Mouse (Mus musculus) megakaryocyte-erythroid progenitor cell, adult 5-6 weeks (primary cell): ENCODE results near the gene Anxa7. TPM values are rescaled to one million over a fixed set of nuclear protein-coding genes. Genes with fewer than 3 reads are reported as not detected.
A peak's percentile ranks its signal among the peaks of the same experiment; 100 is the strongest.

Source experiments
- ATAC-seq: replicated peaks from 2 replicates; pipeline ENCODE4 v1.8.0; 2016; ENCODE audit warnings: mild to moderate bottlenecking, inconsistent platforms; ENCODE audit not compliant: severe bottlenecking, poor library complexity, low FRiP score, low TSS enrichment
- total RNA-seq, 2 experiments: library from RNA; stranded (forward) in 1 of 2; stranded (reverse) in 1 of 2; fragments of 200-1000, 215-1000 nt in 1 of 2; fragments of >200 nt in 1 of 2; fragmentation: Nextera tagmentation in 1 of 2; gene quantifications; 2 replicates each; pipeline ENCODE4 v1.2.3; 2014 to 2017

Gene Anxa7
- total RNA-seq, 2 experiments from 2014 or later: 72.3 to 89.1 TPM

- no peak for ATAC-seq
These were observed 37.7 kb downstream of the Anxa7 start for GRCm38 (mm10) chr14:20442252-20442651.

- ATAC-seq: no peak
These were observed 43.0 kb downstream of the Anxa7 start for GRCm38 (mm10) chr14:20436976-20437375.

DNA sequence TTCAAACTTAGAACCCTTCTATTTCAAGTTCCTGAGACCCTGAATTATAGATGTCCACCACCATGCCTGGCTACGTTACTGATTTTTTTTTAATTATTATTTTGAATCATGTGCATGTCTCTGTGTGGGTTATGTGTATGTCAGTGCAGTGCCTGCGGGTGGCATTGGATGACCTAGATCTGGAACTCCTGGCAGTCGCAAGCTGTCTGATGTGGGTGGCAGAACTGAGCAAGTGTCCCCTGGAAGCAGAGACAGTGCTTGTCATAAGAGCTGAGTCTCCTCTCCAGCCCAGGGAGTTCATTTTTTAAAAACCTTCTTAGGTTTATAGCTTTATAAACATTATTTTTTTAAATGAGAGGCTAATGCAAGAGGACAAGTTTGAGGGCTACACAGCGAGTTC, 47.5 kb downstream of the Anxa7 start:
- no peak for ATAC-seq

- no peak for ATAC-seq
These were observed 48.2 kb downstream of the Anxa7 start for GRCm38 (mm10) chr14:20431726-20432125.

DNA sequence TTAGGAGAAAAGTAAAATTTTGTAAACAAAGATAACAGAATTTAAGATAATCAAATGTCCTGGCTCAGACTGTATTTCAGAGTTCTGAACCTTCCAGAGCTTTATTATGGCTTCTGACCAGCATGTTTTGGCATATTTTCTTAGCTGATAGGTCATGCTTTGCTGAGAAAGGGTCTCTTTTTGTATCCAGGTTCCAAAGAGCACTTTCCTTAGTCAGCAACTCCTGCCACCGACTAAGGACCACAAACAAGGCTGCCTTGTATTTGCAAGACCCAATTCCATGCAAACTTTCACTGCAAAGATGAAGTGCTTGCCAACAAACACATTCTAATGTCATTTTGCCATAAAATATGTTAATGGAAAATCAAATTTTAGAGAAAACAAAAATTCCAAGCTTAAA, 50.1 kb downstream of the Anxa7 start:
- no peak for ATAC-seq

GRCm38 (mm10) chr14:20428593-20428992, 51.3 kb downstream of the Anxa7 start:
- ATAC-seq: 0 out of 2 replicates have a peak, but pooled peaks have one; percentile 47

DNA sequence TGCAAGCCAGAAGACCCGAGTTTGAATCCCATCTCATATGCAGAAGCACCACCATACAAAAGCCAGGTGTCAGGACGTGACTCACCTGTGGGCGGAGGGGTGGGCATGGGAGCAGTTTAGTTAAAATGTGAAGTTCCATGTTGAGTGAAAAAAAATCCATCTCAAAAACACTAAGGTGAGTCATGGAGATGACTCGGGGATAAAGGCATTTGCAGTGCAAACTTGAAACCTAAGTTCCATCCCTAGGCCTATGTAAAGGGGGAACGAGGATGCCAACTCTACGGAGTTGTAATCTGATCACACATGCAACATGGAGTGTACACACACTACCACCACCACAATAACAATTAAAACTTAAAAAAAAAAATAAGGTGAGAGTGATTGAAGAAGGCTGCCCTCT, 56.9 kb downstream of the Anxa7 start:
- no peak for ATAC-seq

GRCm38 (mm10) chr14:20422257-20422656, 57.7 kb downstream of the Anxa7 start:
- no peak for ATAC-seq

Other genes starting within 250 kb of the Anxa7 start
- gene Kcnk16, start 210.9 kb downstream of the Anxa7 start, total RNA-seq (2014; fragmentation: Nextera tagmentation): not detected in 2 replicates
- gene Kcnk16, start 210.9 kb downstream of the Anxa7 start, total RNA-seq (2017): not detected in 2 replicates
- gene Nudt13, start 185.4 kb downstream of the Anxa7 start, total RNA-seq (2014; fragmentation: Nextera tagmentation): 9.2 and 13.0 TPM in 2 replicates
- gene Nudt13, start 185.4 kb downstream of the Anxa7 start, total RNA-seq (2017): 10.2 and 16.6 TPM in 2 replicates
- gene Ecd, start 132.0 kb downstream of the Anxa7 start, total RNA-seq (2014; fragmentation: Nextera tagmentation): 68.2 and 69.1 TPM in 2 replicates
- 81.3 and 85.9 TPM in 2 replicates for gene Ecd, start 132.0 kb downstream of the Anxa7 start, total RNA-seq (2017)
- 16.3 and 21.6 TPM in 2 replicates for gene Fam149b, start 132.0 kb downstream of the Anxa7 start, total RNA-seq (2014; fragmentation: Nextera tagmentation)
- gene Fam149b, start 132.0 kb downstream of the Anxa7 start, total RNA-seq (2017): 21.6 and 37.3 TPM in 2 replicates
- 89.9 and 98.3 TPM in 2 replicates for gene Dnajc9, start 91.2 kb downstream of the Anxa7 start, total RNA-seq (2014; fragmentation: Nextera tagmentation)
- gene Dnajc9, start 91.2 kb downstream of the Anxa7 start, total RNA-seq (2017): 251 and 309 TPM in 2 replicates
- gene Mrps16, start 86.5 kb downstream of the Anxa7 start, total RNA-seq (2014; fragmentation: Nextera tagmentation): 124 and 145 TPM in 2 replicates
- 30.9 and 61.1 TPM in 2 replicates for gene Mrps16, start 86.5 kb downstream of the Anxa7 start, total RNA-seq (2017)
- gene Cfap70, start 27.9 kb downstream of the Anxa7 start, total RNA-seq (2014; fragmentation: Nextera tagmentation): not detected in 2 replicates
- not detected in 2 replicates for gene Cfap70, start 27.9 kb downstream of the Anxa7 start, total RNA-seq (2017)
- 1.4 and 5.4 TPM in 2 replicates for gene Mss51, start 16.8 kb upstream of the Anxa7 start, total RNA-seq (2014; fragmentation: Nextera tagmentation)
- gene Mss51, start 16.8 kb upstream of the Anxa7 start, total RNA-seq (2017): 0.80 TPM in 1 of 2 replicates, not detected in the other
- 114 and 135 TPM in 2 replicates for gene Ppp3cb, start 66.4 kb upstream of the Anxa7 start, total RNA-seq (2014; fragmentation: Nextera tagmentation)
- gene Ppp3cb, start 66.4 kb upstream of the Anxa7 start, total RNA-seq (2017): 60.1 and 69.9 TPM in 2 replicates
- 7.5 and 14.1 TPM in 2 replicates for gene Usp54, start 160.9 kb upstream of the Anxa7 start, total RNA-seq (2014; fragmentation: Nextera tagmentation)
- gene Usp54, start 160.9 kb upstream of the Anxa7 start, total RNA-seq (2017): 5.6 and 6.8 TPM in 2 replicates
- gene Myoz1, start 176.4 kb upstream of the Anxa7 start, total RNA-seq (2014; fragmentation: Nextera tagmentation): not detected in 2 replicates
- gene Myoz1, start 176.4 kb upstream of the Anxa7 start, total RNA-seq (2017): not detected in 2 replicates
- not detected in 2 replicates for gene Synpo2l, start 188.2 kb upstream of the Anxa7 start, total RNA-seq (2014; fragmentation: Nextera tagmentation)
- 0.05 and 0.46 TPM in 2 replicates for gene Synpo2l, start 188.2 kb upstream of the Anxa7 start, total RNA-seq (2017)
- gene Sec24c, start 194.2 kb upstream of the Anxa7 start, total RNA-seq (2014; fragmentation: Nextera tagmentation): 99.9 and 104 TPM in 2 replicates
- 50.4 and 55.1 TPM in 2 replicates for gene Sec24c, start 194.2 kb upstream of the Anxa7 start, total RNA-seq (2017)
- 6.7 and 8.6 TPM in 2 replicates for gene Fut11, start 214.8 kb upstream of the Anxa7 start, total RNA-seq (2014; fragmentation: Nextera tagmentation)
- gene Fut11, start 214.8 kb upstream of the Anxa7 start, total RNA-seq (2017): 2.7 and 3.7 TPM in 2 replicates
- gene Chchd1, start 222.9 kb upstream of the Anxa7 start, total RNA-seq (2014; fragmentation: Nextera tagmentation): 202 and 239 TPM in 2 replicates
- gene Chchd1, start 222.9 kb upstream of the Anxa7 start, total RNA-seq (2017): 102 and 122 TPM in 2 replicates
- gene Zswim8, start 227.4 kb upstream of the Anxa7 start, total RNA-seq (2014; fragmentation: Nextera tagmentation): 34.3 and 35.6 TPM in 2 replicates
- gene Zswim8, start 227.4 kb upstream of the Anxa7 start, total RNA-seq (2017): 16.5 and 22.0 TPM in 2 replicates